Mouse (Mus musculus): ENCODE data around the gene Vwa5b2. TPM values are rescaled to one million over a fixed set of nuclear protein-coding genes. Genes with fewer than 3 reads are reported as not detected.

Vwa5b2 gene
- polyA plus RNA-seq, 1 experiment from 2014 or later = 40.4 TPM

- no peaks in the 10 kb centered on the region for H3K4me1 ChIP-seq (ENCODE audit: control insufficient read depth, insufficient read depth, low read length)
- no peak overlapping the region for H3K27ac ChIP-seq (ENCODE audit: low read depth, low read length)
- ATAC-seq (ENCODE audit: low read depth) = no peak
- no peak overlapping the region for H3K4me3 ChIP-seq (ENCODE audit: low read depth, low read length)
- no peaks in the 10 kb centered on the region for H3K9me3 ChIP-seq (ENCODE audit: control insufficient read depth, low read length)
- peaks cover 55% of the 10 kb centered on the region for H3K36me3 ChIP-seq (ENCODE audit: control insufficient read depth, insufficient read depth, low read length)
- 95% methylated on average over 6 of the region's 6 CpGs for WGBS
- no peak overlapping the region for H3K9ac ChIP-seq (replicated peaks; ENCODE audit: low read depth, low read length)
- no peak overlapping the region for H3K4me2 ChIP-seq (ENCODE audit: low read depth, low read length)
- H3K27me3 ChIP-seq (ENCODE audit: control insufficient read depth, insufficient read depth, low read length) = no peaks in the 10 kb centered on the region
Observed at GRCm38 (mm10) chr16:20555000-20555399, 34.3 kb upstream of the Vwa5b2 start.

DNA sequence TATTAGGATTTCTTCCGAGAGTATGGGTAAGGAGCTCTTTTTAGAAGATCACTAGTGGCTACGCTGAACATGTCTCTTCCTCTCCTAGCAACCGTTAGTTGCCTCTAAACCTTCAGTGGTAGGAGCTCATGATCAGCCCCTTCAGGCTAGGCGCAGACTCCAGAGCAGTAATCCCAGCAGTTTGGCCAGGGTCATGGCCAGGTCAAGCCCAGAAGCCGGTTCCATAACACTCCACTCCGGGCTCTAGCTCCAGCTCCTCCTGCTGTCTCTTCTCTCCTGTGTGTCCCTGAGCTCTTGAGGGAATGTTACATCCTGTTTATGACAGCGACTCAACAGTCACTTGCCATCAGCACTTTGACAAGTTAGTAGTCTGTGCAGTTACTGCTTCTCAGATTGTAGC, 31.9 kb upstream of the Vwa5b2 start:
- no peak overlapping the region for H3K4me2 ChIP-seq (ENCODE audit: low read depth, low read length)
- no peak for ATAC-seq (ENCODE audit: low read depth)
- peaks cover 60% of the 10 kb centered on the region for H3K36me3 ChIP-seq (ENCODE audit: control insufficient read depth, insufficient read depth, low read length)
- no peak overlapping the region for H3K27ac ChIP-seq (ENCODE audit: low read depth, low read length)
- H3K27me3 ChIP-seq (ENCODE audit: control insufficient read depth, insufficient read depth, low read length) = no peaks in the 10 kb centered on the region
- H3K9ac ChIP-seq (replicated peaks; ENCODE audit: low read depth, low read length) = no peak overlapping the region
- WGBS = 73% methylated on average over 7 of the region's 7 CpGs
- no peak overlapping the region for H3K4me3 ChIP-seq (ENCODE audit: low read depth, low read length)
- no peaks in the 10 kb centered on the region for H3K4me1 ChIP-seq (ENCODE audit: control insufficient read depth, insufficient read depth, low read length)
- no peaks in the 10 kb centered on the region for H3K9me3 ChIP-seq (ENCODE audit: control insufficient read depth, low read length)

- ATAC-seq (ENCODE audit: low read depth) = no peak
- H3K36me3 ChIP-seq (ENCODE audit: control insufficient read depth, insufficient read depth, low read length) = peaks cover 24% of the 10 kb centered on the region
- 47% methylated on average over 1 of the region's 1 CpGs for WGBS
Observed at GRCm38 (mm10) chr16:20565075-20565474, 24.2 kb upstream of the Vwa5b2 start.

DNA sequence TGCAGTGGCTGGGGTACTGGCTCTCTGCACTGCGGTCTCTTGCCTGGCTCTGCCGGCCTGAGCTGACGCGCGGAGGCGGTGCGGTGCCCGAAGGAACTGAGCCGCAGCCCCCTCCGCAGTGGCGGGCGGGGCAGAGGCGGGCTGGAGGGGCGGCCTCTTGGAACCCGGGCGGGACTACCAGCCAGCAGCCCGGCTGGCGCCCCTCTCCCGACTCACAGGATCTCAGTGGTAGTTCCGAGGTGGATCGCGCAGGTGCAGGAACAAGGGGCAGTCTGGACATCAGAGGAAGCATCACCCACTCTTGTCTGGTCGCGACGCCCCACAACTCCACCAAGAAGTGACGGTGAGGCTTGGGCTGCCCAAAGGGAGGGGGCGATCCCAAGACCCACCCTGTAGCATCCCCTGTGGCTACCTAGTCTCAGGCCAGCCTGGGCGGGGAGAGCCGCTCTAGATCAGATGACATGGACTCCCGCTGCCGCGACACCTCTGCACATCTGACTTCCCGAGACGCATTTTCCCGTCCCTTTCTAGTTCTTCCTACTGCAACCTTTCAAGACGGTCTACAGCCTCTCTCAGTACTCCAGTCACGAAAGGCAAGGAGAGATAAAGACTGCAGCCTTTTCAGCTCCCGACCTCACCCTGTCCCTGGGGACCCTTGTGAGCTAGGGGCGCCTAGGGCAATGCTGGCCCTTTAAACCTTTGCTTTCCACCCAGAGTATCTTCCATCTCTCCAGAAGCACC, 838 bp downstream of the Vwa5b2 start:
- H3K27me3 ChIP-seq (ENCODE audit: control insufficient read depth, insufficient read depth, low read length) = peaks cover 31% of the 10 kb centered on the region
- no peaks in the 10 kb centered on the region for H3K36me3 ChIP-seq (ENCODE audit: control insufficient read depth, insufficient read depth, low read length)
- peaks cover 4% of the 10 kb centered on the region; the same call in 1 of the 2 replicates for H3K4me1 ChIP-seq (ENCODE audit: control insufficient read depth, insufficient read depth, low read length)
- WGBS = 0% methylated on average over 39 of the region's 39 CpGs
- no peaks in the 10 kb centered on the region for H3K9me3 ChIP-seq (ENCODE audit: control insufficient read depth, low read length)
- peak overlapping the region; percentile 34 for H3K27ac ChIP-seq (ENCODE audit: low read depth, low read length)
- peak overlapping the region; percentile 75 for H3K4me2 ChIP-seq (ENCODE audit: low read depth, low read length)
- H3K4me3 ChIP-seq (ENCODE audit: low read depth, low read length) = peak overlapping the region; percentile 47
- peak overlapping the region; percentile 62 for H3K9ac ChIP-seq (replicated peaks; ENCODE audit: low read depth, low read length)
- peak; percentile 89 for ATAC-seq (ENCODE audit: low read depth)

More at GRCm38 (mm10) chr16:20565075-20565474, 24.2 kb upstream of the Vwa5b2 start:
- no peak overlapping the region for H3K4me2 ChIP-seq (ENCODE audit: low read depth, low read length)
- H3K4me3 ChIP-seq (ENCODE audit: low read depth, low read length) = no peak overlapping the region
- no peak overlapping the region for H3K9ac ChIP-seq (replicated peaks; ENCODE audit: low read depth, low read length)
- H3K9me3 ChIP-seq (ENCODE audit: control insufficient read depth, low read length) = no peaks in the 10 kb centered on the region
- H3K4me1 ChIP-seq (ENCODE audit: control insufficient read depth, insufficient read depth, low read length) = no peaks in the 10 kb centered on the region
- H3K27ac ChIP-seq (ENCODE audit: low read depth, low read length) = no peak overlapping the region
- H3K27me3 ChIP-seq (ENCODE audit: control insufficient read depth, insufficient read depth, low read length) = no peaks in the 10 kb centered on the region

DNA sequence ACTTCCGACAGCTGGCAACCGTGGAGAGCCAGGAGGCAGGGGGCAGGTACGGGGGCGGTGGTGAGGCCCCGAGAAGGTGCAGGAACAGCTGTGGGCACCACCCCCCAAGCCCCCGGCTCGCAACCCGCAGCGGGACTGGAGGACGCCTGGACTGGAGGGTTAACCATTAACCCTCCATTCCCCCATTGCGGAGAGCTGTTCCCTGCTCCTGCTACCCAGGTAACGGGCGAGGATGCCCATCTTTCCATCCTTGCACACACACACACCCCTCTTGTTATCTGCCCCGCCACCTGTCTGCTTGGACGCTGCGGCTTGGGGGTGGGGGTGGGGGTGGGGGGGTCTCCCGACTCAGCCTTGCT, 1.4 kb downstream of the Vwa5b2 start:
- H3K4me2 ChIP-seq (ENCODE audit: low read depth, low read length) = peak overlapping the region; percentile 75
- no peak overlapping the region for H3K27ac ChIP-seq (ENCODE audit: low read depth, low read length)
- no peaks in the 10 kb centered on the region for H3K36me3 ChIP-seq (ENCODE audit: control insufficient read depth, insufficient read depth, low read length)
- no peak for ATAC-seq (ENCODE audit: low read depth)
- peaks cover 31% of the 10 kb centered on the region for H3K27me3 ChIP-seq (ENCODE audit: control insufficient read depth, insufficient read depth, low read length)
- peak overlapping the region; percentile 47 for H3K4me3 ChIP-seq (ENCODE audit: low read depth, low read length)
- H3K9me3 ChIP-seq (ENCODE audit: control insufficient read depth, low read length) = no peaks in the 10 kb centered on the region
- H3K4me1 ChIP-seq (ENCODE audit: control insufficient read depth, insufficient read depth, low read length) = peaks cover 4% of the 10 kb centered on the region; the same call in 1 of the 2 replicates
- 2% methylated on average over 17 of the region's 17 CpGs for whole genome bisulfite sequencing
- peak overlapping the region; percentile 62 for H3K9ac ChIP-seq (replicated peaks; ENCODE audit: low read depth, low read length)

DNA sequence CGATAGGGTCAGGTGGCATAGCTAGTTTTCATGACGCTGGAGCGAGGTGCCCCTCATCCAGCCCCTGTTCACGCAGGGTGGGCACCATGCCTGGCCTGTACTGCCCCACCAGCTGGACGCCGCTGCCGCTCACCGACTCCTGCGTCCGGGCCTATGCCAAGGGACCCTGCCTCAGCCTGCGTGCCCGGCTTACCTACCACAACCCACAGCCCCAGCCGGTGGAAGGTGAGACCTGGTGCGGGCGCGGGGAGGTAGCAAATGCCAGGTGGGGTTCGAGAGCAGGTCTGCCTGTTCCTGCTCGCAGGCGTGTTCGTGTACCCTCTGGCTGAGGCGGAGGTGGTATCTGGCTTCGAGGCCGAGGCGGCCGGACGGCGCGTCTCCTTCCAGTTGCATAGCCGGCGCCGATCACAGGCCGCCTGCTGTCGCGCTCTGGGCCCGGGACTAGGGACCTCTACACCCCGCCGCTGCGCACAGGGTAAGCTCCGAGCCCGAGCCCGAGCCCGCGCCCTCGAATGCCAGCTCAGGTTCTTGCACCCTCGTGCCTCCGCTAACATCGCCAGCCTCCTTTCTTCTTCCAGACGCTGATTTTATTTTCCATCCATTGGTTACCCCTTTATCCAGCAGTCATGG, 1.9 kb downstream of the Vwa5b2 start:
- Histone ChIP-seq H3K4me3 (ENCODE audit: low read depth, low read length) (peak overlapping the region; percentile 47), H3K27ac (ENCODE audit: low read depth, low read length) (no peak overlapping the region), H3K4me2 (ENCODE audit: low read depth, low read length) (peak overlapping the region; percentile 75), H3K9ac (replicated peaks; ENCODE audit: low read depth, low read length) (peak overlapping the region; percentile 62), H3K4me1 (ENCODE audit: control insufficient read depth, insufficient read depth, low read length) (peaks cover 4% of the 10 kb centered on the region; the same call in 1 of the 2 replicates), H3K27me3 (ENCODE audit: control insufficient read depth, insufficient read depth, low read length) (peaks cover 31% of the 10 kb centered on the region), H3K9me3 (ENCODE audit: control insufficient read depth, low read length) (no peaks in the 10 kb centered on the region), H3K36me3 (ENCODE audit: control insufficient read depth, insufficient read depth, low read length) (no peaks in the 10 kb centered on the region)
- no peak for ATAC-seq (ENCODE audit: low read depth)
- WGBS = 6% methylated on average over 47 of the region's 48 CpGs

GRCm38 (mm10) chr16:20595060-20595673, 5.9 kb downstream of the Vwa5b2 start:
- Histone ChIP-seq H3K36me3 (ENCODE audit: control insufficient read depth, insufficient read depth, low read length) (no peaks in the 10 kb centered on the region), H3K4me1 (ENCODE audit: control insufficient read depth, insufficient read depth, low read length) (no peaks in the 10 kb centered on the region), H3K27me3 (ENCODE audit: control insufficient read depth, insufficient read depth, low read length) (peaks cover 26% of the 10 kb centered on the region), H3K9ac (replicated peaks; ENCODE audit: low read depth, low read length) (no peak overlapping the region), H3K27ac (ENCODE audit: low read depth, low read length) (no peak overlapping the region), H3K9me3 (ENCODE audit: control insufficient read depth, low read length) (no peaks in the 10 kb centered on the region), H3K4me3 (ENCODE audit: low read depth, low read length) (no peak overlapping the region), H3K4me2 (ENCODE audit: low read depth, low read length) (no peak overlapping the region)
- 87% methylated on average over 7 of the region's 7 CpGs for WGBS
- ATAC-seq (ENCODE audit: low read depth) = no peak

DNA sequence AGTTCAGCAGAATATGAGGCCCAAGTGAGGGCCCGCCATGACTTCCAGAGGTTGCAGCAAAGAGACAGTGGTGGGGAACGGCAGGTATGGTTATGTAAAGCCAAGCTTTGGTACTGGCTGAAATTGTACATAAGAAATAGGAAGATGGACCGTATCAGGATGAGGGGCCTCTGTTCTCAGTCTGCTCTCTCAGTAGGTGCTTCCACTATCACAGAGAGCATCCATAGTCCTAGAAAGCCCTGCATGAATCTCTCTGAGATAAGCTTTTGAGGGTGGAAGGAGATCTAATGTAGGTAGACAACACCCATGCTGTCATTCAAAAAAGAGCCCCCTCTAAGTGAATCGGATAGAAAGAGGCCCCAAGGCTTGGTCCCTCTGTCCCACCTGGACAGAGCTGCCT, 6.5 kb downstream of the Vwa5b2 start:
- Histone ChIP-seq H3K27ac (ENCODE audit: low read depth, low read length) (no peak overlapping the region), H3K27me3 (ENCODE audit: control insufficient read depth, insufficient read depth, low read length) (peaks cover 21% of the 10 kb centered on the region), H3K9me3 (ENCODE audit: control insufficient read depth, low read length) (no peaks in the 10 kb centered on the region), H3K4me3 (ENCODE audit: low read depth, low read length) (no peak overlapping the region), H3K4me2 (ENCODE audit: low read depth, low read length) (no peak overlapping the region), H3K36me3 (ENCODE audit: control insufficient read depth, insufficient read depth, low read length) (0 out of 2 replicates have a peak, but pooled peaks cover 3% of the 10 kb centered on the region), H3K4me1 (ENCODE audit: control insufficient read depth, insufficient read depth, low read length) (no peaks in the 10 kb centered on the region), H3K9ac (replicated peaks; ENCODE audit: low read depth, low read length) (no peak overlapping the region)
- 81% methylated on average over 4 of the region's 4 CpGs for WGBS
- no peak for ATAC-seq (ENCODE audit: low read depth)

All from neural tube, embryonic 14.5 days (tissue).